Comparison of ENCODE assay signal across 20 mouse cellular contexts in genomic region chr2:93092347-93092746, GRCm38 (mm10). TPM values are rescaled to one million over a fixed set of nuclear protein-coding genes. Genes with fewer than 3 reads are reported as not detected.
DNase-seq lines count a peak whose midpoint lies in the region; ATAC-seq and TF ChIP-seq lines count a peak whose summit lies in the region.
"Had no signal": no experiment of that assay in that cellular context is flagged by ENCODE, and none has a peak within 500 bp of the region (broad histone marks: within the 10 kb centered on the region; RNA-seq: fewer than 3 reads in every experiment).

No protein-coding gene starts in this region.

- no peak for TF ChIP-seq CTCF in kidney, postnatal 0 days (IDR thresholded peaks at IDR 0.05; ENCODE audit: low read depth)
- TF ChIP-seq CTCF in intestine, postnatal 0 days (IDR thresholded peaks at IDR 0.05; ENCODE audit: low read depth), result no peak
- TF ChIP-seq CTCF in lung, adult 2 months (IDR thresholded peaks at IDR 0.05; ENCODE audit: insufficient read depth, low read length), result no peak

- H3K9me3 ChIP-seq in heart, embryonic 14.5 days (ENCODE audit: control insufficient read depth, low read length), result no peaks in the 10 kb centered on the region
- H3K9me3 ChIP-seq in kidney, postnatal 0 days (replicated peaks; ENCODE audit: low read length), result no peaks in the 10 kb centered on the region
- no peaks in the 10 kb centered on the region for H3K9me3 ChIP-seq in intestine, postnatal 0 days (ENCODE audit: control insufficient read depth)
- H3K9me3 ChIP-seq in neural tube, embryonic 15.5 days (replicated peaks), result no peaks in the 10 kb centered on the region
- H3K9me3 ChIP-seq: limb, embryonic 12.5 days; liver, embryonic 13.5 days; stomach, embryonic 15.5 days had no signal

- 70% methylated on average over 2 of the region's 2 CpGs for WGBS in heart, embryonic 14.5 days
- 74% methylated on average over 2 of the region's 2 CpGs for whole genome bisulfite sequencing in kidney, postnatal 0 days
- 60% methylated on average over 2 of the region's 2 CpGs for WGBS in intestine, postnatal 0 days
- WGBS in neural tube, embryonic 15.5 days, result 81% methylated on average over 2 of the region's 2 CpGs
- WGBS in lung, adult 2 months, result 89% methylated on average over 2 of the region's 2 CpGs

- no peaks in the 10 kb centered on the region for H3K27me3 ChIP-seq in heart, embryonic 14.5 days (ENCODE audit: control insufficient read depth, insufficient read depth, low read length)
- H3K27me3 ChIP-seq in kidney, postnatal 0 days (ENCODE audit: insufficient read depth, low read length), result no peaks in the 10 kb centered on the region
- no peaks in the 10 kb centered on the region for H3K27me3 ChIP-seq in intestine, postnatal 0 days (replicated peaks; ENCODE audit: control insufficient read depth, insufficient read depth, low read length)
- no peaks in the 10 kb centered on the region; the same call in 1 of the 2 replicates for H3K27me3 ChIP-seq in neural tube, embryonic 15.5 days (replicated peaks)
- H3K27me3 ChIP-seq: limb, embryonic 12.5 days; liver, embryonic 13.5 days; Patski; stomach, embryonic 15.5 days had no signal

- no peaks in the 10 kb centered on the region for H3K36me3 ChIP-seq in heart, embryonic 14.5 days (ENCODE audit: control insufficient read depth, insufficient read depth, low read length)
- no peaks in the 10 kb centered on the region for H3K36me3 ChIP-seq in kidney, postnatal 0 days (ENCODE audit: insufficient read depth, low read length)
- H3K36me3 ChIP-seq in intestine, postnatal 0 days (ENCODE audit: control insufficient read depth, insufficient read depth), result no peaks in the 10 kb centered on the region
- no peaks in the 10 kb centered on the region for H3K36me3 ChIP-seq in neural tube, embryonic 15.5 days
- H3K36me3 ChIP-seq: limb, embryonic 12.5 days; liver, embryonic 13.5 days; stomach, embryonic 15.5 days had no signal

- DNase-seq in heart, postnatal 25 days (ENCODE audit: low spot score), result no peak
- DNase-seq in kidney, postnatal 0 days (ENCODE audit: low spot score), result no peak
- no peak for DNase-seq in kidney, postnatal 10 days
- DNase-seq in lung, adult 2 months, result no peak
- DNase-seq: adrenal gland, postnatal 36 days; cerebellum, adult 8-10 months; gastrocnemius, postnatal 14 days; heart, postnatal 10 days; kidney, postnatal 36 days; layer of hippocampus, adult 9-11 months; liver, embryonic 13.5 days; spleen, adult 18-20 months had no signal

- peak; percentile 46; the same call in 1 of the 2 replicates for ATAC-seq in heart, embryonic 14.5 days (ENCODE audit: insufficient number of reproducible peaks, insufficient read depth, low FRiP score, low read depth)
- ATAC-seq in kidney, postnatal 0 days (replicated peaks; ENCODE audit: low FRiP score, low read depth), result peak; percentile 48; the same call in 1 of the 2 replicates
- ATAC-seq in intestine, postnatal 0 days, result peak; percentile 19; the same call in 1 of the 2 replicates
- ATAC-seq in neural tube, embryonic 15.5 days (ENCODE audit: low FRiP score), result 0 out of 2 replicates have a peak, but pooled peaks have one; percentile 21
- ATAC-seq: activated CD4-positive, CD25-positive, alpha-beta regulatory T cell, adult 4 months; inflammation-experienced regulatory T-cells, adult 6 months; Patski had no signal

- no peak for TF ChIP-seq POLR2A in lung, adult 2 months (IDR thresholded peaks at IDR 0.05; ENCODE audit: borderline replicate concordance, extremely low read depth, low read depth, low read length)

- no peak overlapping the region for H3K27ac ChIP-seq in heart, embryonic 14.5 days (replicated peaks in 1 of 2; ENCODE audit: control insufficient read depth in 1 of 2, insufficient read depth in 1 of 2, low read depth in 2 of 2, low read length in 2 of 2)
- H3K27ac ChIP-seq in kidney, postnatal 0 days, result no peak overlapping the region
- H3K27ac ChIP-seq in intestine, postnatal 0 days (ENCODE audit: low read depth, low read length), result no peak overlapping the region
- no peak overlapping the region for H3K27ac ChIP-seq in neural tube, embryonic 15.5 days (replicated peaks)
- H3K27ac ChIP-seq: limb, embryonic 12.5 days; liver, embryonic 13.5 days; stomach, embryonic 15.5 days had no signal

- no peak overlapping the region for H3K9ac ChIP-seq in heart, embryonic 14.5 days (ENCODE audit: low read length)
- H3K9ac ChIP-seq in kidney, postnatal 0 days (ENCODE audit: low read depth, low read length), result no peak overlapping the region
- H3K9ac ChIP-seq in intestine, postnatal 0 days (ENCODE audit: low read depth, low read length), result no peak overlapping the region
- H3K9ac ChIP-seq in neural tube, embryonic 15.5 days (replicated peaks), result no peak overlapping the region
- H3K9ac ChIP-seq: limb, embryonic 12.5 days; liver, embryonic 13.5 days; stomach, embryonic 15.5 days had no signal

- 0 out of 4 replicates have a peak, but pooled peaks cover 0 to 5% of the 10 kb centered on the region in 2 experiments for H3K4me1 ChIP-seq in heart, embryonic 14.5 days (ENCODE audit: control insufficient read depth in 2 of 2, insufficient read depth in 2 of 2, low read length in 2 of 2)
- no peaks in the 10 kb centered on the region; the same call in 1 of the 2 replicates for H3K4me1 ChIP-seq in kidney, postnatal 0 days (replicated peaks; ENCODE audit: insufficient read depth, low read length)
- no peaks in the 10 kb centered on the region for H3K4me1 ChIP-seq in intestine, postnatal 0 days (replicated peaks; ENCODE audit: control insufficient read depth, insufficient read depth, low read length)
- peaks cover 15% of the 10 kb centered on the region for H3K4me1 ChIP-seq in neural tube, embryonic 15.5 days
- no peaks in the 10 kb centered on the region for H3K4me1 ChIP-seq in lung, adult 2 months (ENCODE audit: control insufficient read depth, insufficient read depth, low read length)
- H3K4me1 ChIP-seq: limb, embryonic 12.5 days; liver, embryonic 13.5 days had no signal

- no peak overlapping the region for H3K4me2 ChIP-seq in heart, embryonic 14.5 days (ENCODE audit: low read length)
- H3K4me2 ChIP-seq in kidney, postnatal 0 days (ENCODE audit: low read length), result no peak overlapping the region
- no peak overlapping the region for H3K4me2 ChIP-seq in intestine, postnatal 0 days (replicated peaks; ENCODE audit: low read depth)
- H3K4me2 ChIP-seq in neural tube, embryonic 15.5 days, result no peak overlapping the region
- H3K4me2 ChIP-seq: limb, embryonic 12.5 days; liver, embryonic 13.5 days; stomach, embryonic 15.5 days had no signal

- H3K4me3 ChIP-seq in heart, embryonic 14.5 days (ENCODE audit: control insufficient read depth in 1 of 2, insufficient read depth in 1 of 2, low read depth in 1 of 2, low read length in 2 of 2), result no peak overlapping the region
- H3K4me3 ChIP-seq in kidney, postnatal 0 days (replicated peaks; ENCODE audit: low read depth, low read length), result no peak overlapping the region
- H3K4me3 ChIP-seq in intestine, postnatal 0 days (ENCODE audit: low read depth, low read length), result no peak overlapping the region
- no peak overlapping the region for H3K4me3 ChIP-seq in neural tube, embryonic 15.5 days (replicated peaks)
- H3K4me3 ChIP-seq in lung, adult 2 months (replicated peaks; ENCODE audit: extremely low read depth, low read depth, low read length), result no peak overlapping the region
- H3K4me3 ChIP-seq: limb, embryonic 12.5 days; liver, embryonic 13.5 days; stomach, embryonic 15.5 days had no signal

- intact Hi-C loops in heart, postnatal 25 days (cut with DNase I), result no loop called here

RNA-seq across cellular contexts. Expression of gene Prdm11, which starts 46.4 kb away (rescaled TPM):
- 3.3 and 4.2 TPM in 2 replicates for polyA plus RNA-seq in heart, embryonic 14.5 days (2014; fragmentation: Nextera tagmentation; extraction: Ambion mirVana)
- 10 to 100 TPM in 1 of 2 experiments, 1 to 10 TPM in 1; 9.5 to 10.3 TPM for total RNA-seq in heart, postnatal 25 days (2021)
- polyA plus RNA-seq in kidney, postnatal 0 days (2015; fragmentation: Nextera tagmentation; extraction: Ambion mirVana), result 3.7 and 4.9 TPM in 2 replicates
- polyA plus RNA-seq in intestine, postnatal 0 days (2015; fragmentation: Nextera tagmentation; extraction: Ambion mirVana), result 2.3 and 2.6 TPM in 2 replicates
- 3.2 and 3.9 TPM in 2 replicates for polyA plus RNA-seq in neural tube, embryonic 15.5 days (2015; fragmentation: Nextera tagmentation; extraction: Ambion mirVana)
- 12.3 and 14.1 TPM in 2 replicates for polyA plus RNA-seq in lung, adult 2 months (2012; rRNA removed)
